8 mouse cellular contexts compared by ENCODE assay signal in genomic region chr16:26447594-26447993, GRCm38 (mm10). TPM values are rescaled to one million over a fixed set of nuclear protein-coding genes. Genes with fewer than 3 reads are reported as not detected.
DNase-seq lines count a peak whose midpoint lies in the region; ATAC-seq and TF ChIP-seq lines count a peak whose summit lies in the region.
"Had no signal": no experiment of that assay in that cellular context is flagged by ENCODE, and none has a peak within 500 bp of the region (broad histone marks: within the 10 kb centered on the region; RNA-seq: fewer than 3 reads in every experiment).

No protein-coding gene starts in this region.

- no peaks in the 10 kb centered on the region for H3K4me1 ChIP-seq in liver, embryonic 14.5 days (replicated peaks; ENCODE audit: control insufficient read depth in 2 of 2, insufficient read depth in 2 of 2, low read length in 1 of 2)
- no peaks in the 10 kb centered on the region for H3K4me1 ChIP-seq in liver, embryonic 11.5 days (replicated peaks; ENCODE audit: control insufficient read depth, insufficient read depth, low read length)
- H3K4me1 ChIP-seq: embryonic facial prominence, embryonic 13.5 days had no signal

- peak; percentile 36; the same call in 1 of the 2 replicates for TF ChIP-seq CTCF in liver, embryonic 14.5 days (IDR thresholded peaks at IDR 0.05; ENCODE audit: low read depth)

- no peak overlapping the region for H3K9ac ChIP-seq in liver, embryonic 14.5 days (replicated peaks)
- H3K9ac ChIP-seq in liver, embryonic 11.5 days (ENCODE audit: low read depth, low read length) = no peak overlapping the region
- H3K9ac ChIP-seq: embryonic facial prominence, embryonic 13.5 days had no signal

- H3K27ac ChIP-seq in liver, embryonic 14.5 days = no peak overlapping the region
- no peak overlapping the region for H3K27ac ChIP-seq in liver, embryonic 11.5 days (ENCODE audit: low read depth, low read length)
- H3K27ac ChIP-seq: embryonic facial prominence, embryonic 13.5 days had no signal

- no peak for ATAC-seq in liver, embryonic 14.5 days (ENCODE audit: insufficient read depth)
- ATAC-seq in liver, embryonic 11.5 days (replicated peaks; ENCODE audit: low FRiP score) = no peak

- no peaks in the 10 kb centered on the region for H3K27me3 ChIP-seq in liver, embryonic 14.5 days (ENCODE audit: control insufficient read depth, insufficient read depth, low read length)
- no peaks in the 10 kb centered on the region for H3K27me3 ChIP-seq in liver, embryonic 11.5 days (replicated peaks; ENCODE audit: control insufficient read depth, insufficient read depth, low read length)
- H3K27me3 ChIP-seq: embryonic facial prominence, embryonic 13.5 days had no signal

- WGBS in liver, embryonic 14.5 days (ENCODE audit: insufficient replicate concordance) = 48% methylated on average over 2 of the region's 2 CpGs
- WGBS in liver, embryonic 11.5 days = 61% methylated on average over 2 of the region's 2 CpGs

- no peak overlapping the region for H3K4me2 ChIP-seq in liver, embryonic 14.5 days (ENCODE audit: low read depth)
- no peak overlapping the region for H3K4me2 ChIP-seq in liver, embryonic 11.5 days
- H3K4me2 ChIP-seq: embryonic facial prominence, embryonic 13.5 days had no signal

- TF ChIP-seq EP300 in liver, embryonic 14.5 days (IDR thresholded peaks at IDR 0.05; ENCODE audit: low read depth) = no peak

- H3K36me3 ChIP-seq in liver, embryonic 14.5 days (replicated peaks; ENCODE audit: control insufficient read depth, insufficient read depth, low read depth) = no peaks in the 10 kb centered on the region
- no peaks in the 10 kb centered on the region for H3K36me3 ChIP-seq in liver, embryonic 11.5 days (ENCODE audit: control insufficient read depth, insufficient read depth, low read length)
- H3K36me3 ChIP-seq: embryonic facial prominence, embryonic 13.5 days had no signal

- H3K9me3 ChIP-seq in liver, embryonic 14.5 days (ENCODE audit: control insufficient read depth, low read length) = no peaks in the 10 kb centered on the region
- no peaks in the 10 kb centered on the region for H3K9me3 ChIP-seq in liver, embryonic 11.5 days (ENCODE audit: control insufficient read depth, low read length)
- H3K9me3 ChIP-seq: embryonic facial prominence, embryonic 13.5 days had no signal

- no peak overlapping the region for H3K4me3 ChIP-seq in liver, embryonic 14.5 days (ENCODE audit: insufficient read depth in 1 of 2, low read depth in 2 of 2, low read length in 2 of 2)
- H3K4me3 ChIP-seq in liver, embryonic 11.5 days (ENCODE audit: low read depth, low read length) = no peak overlapping the region
- H3K4me3 ChIP-seq: embryonic facial prominence, embryonic 13.5 days had no signal

- peak in 1 of 3 experiments; percentile 7 for DNase-seq in liver, embryonic 14.5 days (ENCODE audit: low read depth in 3 of 3, low spot score in 3 of 3)
- no peak for DNase-seq in liver, embryonic 11.5 days (ENCODE audit: low spot score)
- DNase-seq in ZHBTc4 (ENCODE audit: low read depth, low spot score) (peak; percentile 1), MN1 (ENCODE audit: low spot score) (no peak)
- DNase-seq in frontal cortex, postnatal 14 days (ENCODE audit: low spot score in 2 of 2) = peak; percentile 7
- peak; percentile 35 to 42 for DNase-seq in kidney, postnatal 36 days
- DNase-seq in right cerebral cortex, postnatal 25 days = peak; percentile 34

RNA-seq across cellular contexts. Expression of gene Cldn16, which starts 15.3 kb away (rescaled TPM):
- polyA plus RNA-seq in liver, embryonic 14.5 days (2012; rRNA removed) = not detected in 2 replicates
- polyA plus RNA-seq in liver, embryonic 14.5 days (2014; fragmentation: Nextera tagmentation; extraction: Ambion mirVana) = not detected in 2 replicates
- polyA plus RNA-seq in liver, embryonic 11.5 days (2014; fragmentation: Nextera tagmentation; extraction: Ambion mirVana) = not detected in 2 replicates
- polyA plus RNA-seq: embryonic facial prominence, embryonic 13.5 days had no signal

Comparison
In these comparisons a context has a peak if more than half of its experiments do, and no peak if none do; other contexts are left out.
1. DNase-seq: peak in ZHBTc4 (single experiment), frontal cortex, postnatal 14 days (2 of 2), kidney, postnatal 36 days (2 of 2) and right cerebral cortex, postnatal 25 days (single experiment); none in liver, embryonic 11.5 days (single experiment) and MN1 (single experiment).